Mouse (Mus musculus): ENCODE data around the gene Pip5k1a.
A peak's percentile ranks its signal among the peaks of the same experiment; 100 is the strongest.
"Not testable (repeated sequence)": the region's sequence is repeated elsewhere in the genome, so short reads cannot be mapped to it uniquely, and the experiment has no call there.

The Pip5k1a gene

DNA sequence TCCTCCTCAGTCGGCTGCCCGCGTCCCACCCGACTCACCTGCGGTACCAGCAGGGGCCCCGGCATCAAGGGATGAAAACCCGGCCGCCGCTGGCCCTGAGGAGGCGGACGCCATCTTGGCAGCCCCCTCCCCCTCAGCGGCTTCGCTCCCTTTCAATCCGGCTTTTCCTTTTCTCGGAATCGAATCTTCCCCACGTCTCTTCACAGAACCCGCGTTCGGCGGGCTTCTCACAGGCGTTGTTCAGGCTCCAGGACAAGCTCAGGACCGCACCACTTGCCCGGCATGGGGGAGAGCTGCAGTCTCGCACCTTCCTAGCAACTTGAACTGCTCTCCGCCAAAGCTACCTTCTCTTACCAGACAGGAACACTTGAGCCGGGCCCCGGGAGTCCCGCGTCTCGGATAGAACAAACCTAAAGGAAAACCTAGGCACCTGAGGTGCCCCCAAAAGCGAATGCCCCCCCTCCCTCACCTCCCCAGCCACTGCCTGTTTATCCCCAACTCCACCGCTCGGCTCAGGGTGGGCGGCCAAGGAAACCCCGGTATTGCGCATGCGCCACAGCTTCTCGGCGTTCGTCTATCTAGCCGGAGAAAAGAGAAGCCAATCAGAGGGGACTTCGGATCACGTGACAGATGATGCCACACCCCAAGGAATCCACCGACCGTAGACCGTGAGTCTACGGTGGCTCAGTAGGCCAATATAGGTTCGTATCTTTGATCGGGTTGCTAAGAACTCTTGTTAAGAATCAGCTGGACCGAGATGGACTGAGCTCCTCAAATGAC is at the start of gene Pip5k1a:
TSS of gene Pip5k1a (minus strand) at position 593 of the 780 bp plus-strand sequence.
- peak; percentile 98 for DNase-seq (ENCODE audit: low read depth)

GRCm38 (mm10) chr3:95153874-95154273 is 47.1 kb upstream of the Pip5k1a start:
- DNase-seq (ENCODE audit: low read depth), result peak; percentile 66

DNA sequence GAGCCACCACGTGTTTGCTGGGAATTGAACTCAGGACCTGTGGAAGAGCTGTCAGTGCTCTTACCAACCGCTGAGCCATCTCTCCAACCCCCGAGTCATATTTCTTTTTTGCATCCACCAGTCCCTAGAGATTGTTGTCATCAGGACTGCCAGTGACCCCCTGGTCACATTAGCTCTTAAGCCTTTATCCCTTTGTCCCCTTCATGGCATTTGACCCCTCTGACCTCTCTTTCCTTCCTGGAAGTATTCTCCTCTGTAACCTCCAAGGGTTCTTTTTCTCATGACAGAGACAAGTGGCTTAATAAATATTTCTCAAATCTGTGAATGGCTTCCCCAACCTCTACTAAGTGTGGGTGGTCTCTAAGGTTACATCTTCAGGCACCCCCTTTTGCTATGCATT is 41.2 kb upstream of the Pip5k1a start:
- DNase-seq (ENCODE audit: low read depth), result no peak

DNA sequence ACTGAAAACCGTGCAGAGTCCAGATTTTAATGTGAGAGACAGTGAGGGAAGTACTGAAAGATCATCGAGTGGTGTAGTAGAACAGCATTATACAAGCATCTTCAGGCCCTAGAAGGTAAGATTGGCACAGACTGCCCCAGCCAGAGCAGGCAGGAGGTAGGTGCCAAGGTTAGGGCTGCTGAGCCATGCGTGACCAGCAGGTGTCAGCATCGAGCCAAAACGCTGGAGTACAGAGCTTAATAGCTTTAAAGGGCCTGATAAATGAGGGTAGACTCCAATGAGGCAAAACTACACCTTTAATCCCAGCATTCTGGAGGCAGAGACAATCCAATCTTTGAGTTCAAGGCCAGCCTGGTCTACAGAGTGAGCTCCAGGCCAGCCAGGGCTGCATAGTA is 35.9 kb upstream of the Pip5k1a start:
- peak; percentile 85 for DNase-seq (ENCODE audit: low read depth)

GRCm38 (mm10) chr3:95141952-95142616 is 35.4 kb upstream of the Pip5k1a start, which contains the start of gene Tnfaip8l2:
TSS of gene Tnfaip8l2 (minus strand) at chr3:95142360.
- DNase-seq (ENCODE audit: low read depth), result no peak

GRCm38 (mm10) chr3:95141474-95141873 is 34.7 kb upstream of the Pip5k1a start:
- no peak for DNase-seq (ENCODE audit: low read depth)

DNA sequence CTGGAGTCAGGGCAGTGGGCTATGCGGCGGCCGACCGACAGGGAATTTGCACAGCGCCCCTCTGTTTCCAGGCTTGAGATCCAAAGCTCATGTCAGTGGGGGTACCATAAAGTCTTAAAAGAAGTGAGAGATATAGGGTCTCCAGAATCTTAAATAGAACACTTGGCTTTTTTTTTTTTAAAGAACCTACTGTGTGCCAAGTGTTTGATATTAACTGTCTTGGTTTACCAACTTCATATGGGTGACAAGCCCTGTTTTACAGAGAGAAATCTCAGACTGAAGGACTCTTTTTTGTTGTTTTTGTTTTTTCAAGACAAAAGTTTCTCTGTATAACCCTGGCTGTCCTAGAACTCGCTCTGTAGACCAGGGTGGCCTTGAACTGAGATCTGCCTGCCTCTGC is 34.1 kb upstream of the Pip5k1a start:
- no peak for DNase-seq (ENCODE audit: low read depth)

DNA sequence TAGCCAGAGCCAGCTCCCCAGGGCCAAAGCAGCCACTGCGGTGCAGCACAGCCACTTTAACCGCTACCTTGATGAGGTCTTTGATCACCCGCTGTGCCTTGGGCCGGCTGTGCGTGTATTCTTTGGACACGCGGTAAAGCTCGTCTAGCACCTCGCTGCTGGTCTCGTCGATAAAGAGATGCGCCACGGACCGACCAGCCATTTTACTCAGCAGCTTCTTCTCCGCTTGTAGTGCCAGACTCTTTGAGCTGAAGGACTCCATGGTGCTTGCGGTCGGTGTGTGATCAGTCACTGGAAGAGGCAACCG is 33.5 kb upstream of the Pip5k1a start:
- DNase-seq (ENCODE audit: low read depth), result no peak

GRCm38 (mm10) chr3:95139586-95140288 is 33.0 kb upstream of the Pip5k1a start:
- DNase-seq (ENCODE audit: low read depth), result no peak

GRCm38 (mm10) chr3:95136336-95136735 is 29.6 kb upstream of the Pip5k1a start:
- no peak for DNase-seq (ENCODE audit: low read depth)

DNA sequence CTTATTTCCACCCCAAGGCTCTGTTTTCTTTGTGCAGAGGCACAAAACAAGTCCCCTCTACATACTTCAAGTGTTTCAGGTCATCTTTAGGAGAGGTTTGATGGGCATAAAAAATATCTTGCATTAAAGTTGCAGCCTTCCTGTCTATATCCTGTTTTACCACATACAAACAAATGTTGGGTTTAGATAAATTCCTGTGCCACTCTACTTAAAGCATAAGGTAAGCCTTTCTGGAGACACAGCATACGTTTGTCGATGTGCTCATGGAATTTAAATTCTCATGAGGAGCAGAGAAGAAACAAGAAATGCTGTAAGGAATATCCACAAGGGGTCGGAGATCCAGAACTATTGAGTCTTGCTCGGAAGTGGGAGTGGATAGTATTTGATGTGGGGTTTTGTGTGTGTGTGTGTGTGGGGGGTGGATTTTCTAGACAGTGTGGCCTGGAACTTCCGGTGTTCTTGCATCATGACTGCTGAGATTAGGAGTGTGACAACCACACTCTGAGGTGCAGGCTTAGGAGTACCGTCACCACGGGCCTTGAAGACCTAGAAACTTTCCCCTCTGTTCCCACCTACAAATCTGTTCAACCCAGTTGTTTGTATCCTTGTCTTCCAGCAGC is 28.8 kb upstream of the Pip5k1a start:
- no peak for DNase-seq (ENCODE audit: low read depth)

DNA sequence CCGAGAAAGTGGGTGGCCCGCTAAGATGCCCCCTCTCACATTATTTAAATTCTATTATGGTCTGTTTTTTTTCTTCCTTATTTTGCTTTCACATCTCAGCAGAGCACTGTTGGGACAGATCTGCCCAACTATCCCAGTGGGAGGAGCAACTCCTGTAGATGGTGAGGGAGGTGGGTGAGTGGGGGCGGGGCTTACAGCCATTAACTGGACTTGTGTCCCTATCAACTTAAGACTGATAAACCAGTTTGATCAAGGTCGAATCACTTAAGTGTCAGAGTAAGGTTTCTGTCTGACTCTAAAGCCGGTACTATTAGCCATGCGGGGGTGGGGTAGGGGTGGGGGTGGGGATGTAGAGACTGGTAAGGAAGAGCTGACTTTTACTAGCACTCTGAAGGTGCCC is 28.3 kb upstream of the Pip5k1a start:
- DNase-seq (ENCODE audit: low read depth), result no peak

- not testable (repeated sequence) for DNase-seq (ENCODE audit: low read depth)
Observed at GRCm38 (mm10) chr3:95134133-95134532, 27.4 kb upstream of the Pip5k1a start.

DNA sequence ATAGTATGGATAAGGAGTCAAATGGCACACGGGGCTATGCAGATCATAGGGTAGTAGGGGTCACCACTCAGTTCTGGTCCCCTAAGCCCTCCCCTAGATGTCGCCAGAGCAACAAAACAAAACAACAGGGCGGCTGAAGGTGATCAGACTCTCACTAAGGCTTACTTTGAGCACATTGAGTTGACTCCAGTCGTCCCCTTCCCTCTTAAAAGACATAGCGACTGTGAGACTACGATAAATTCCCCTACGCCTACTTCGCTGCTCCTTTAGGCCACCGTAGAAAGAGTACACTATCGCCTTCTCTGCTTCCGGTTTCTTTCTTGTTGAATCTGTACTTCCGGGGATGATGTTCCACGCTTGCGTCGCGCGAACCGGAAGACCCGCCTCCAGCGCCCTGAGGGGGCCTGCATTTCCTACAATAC is 27.0 kb upstream of the Pip5k1a start, which contains the start of the genes Scnm1 and Lysmd1:
TSS of gene Scnm1 (minus strand) at position 332 of the 422 bp plus-strand sequence.
TSS of gene Lysmd1 (plus strand) at position 409 of the 422 bp plus-strand sequence.
- peak; percentile 90 for DNase-seq (ENCODE audit: low read depth)

- DNase-seq (ENCODE audit: low read depth), result no peak
Observed at GRCm38 (mm10) chr3:95133176-95133575, 26.4 kb upstream of the Pip5k1a start.

DNA sequence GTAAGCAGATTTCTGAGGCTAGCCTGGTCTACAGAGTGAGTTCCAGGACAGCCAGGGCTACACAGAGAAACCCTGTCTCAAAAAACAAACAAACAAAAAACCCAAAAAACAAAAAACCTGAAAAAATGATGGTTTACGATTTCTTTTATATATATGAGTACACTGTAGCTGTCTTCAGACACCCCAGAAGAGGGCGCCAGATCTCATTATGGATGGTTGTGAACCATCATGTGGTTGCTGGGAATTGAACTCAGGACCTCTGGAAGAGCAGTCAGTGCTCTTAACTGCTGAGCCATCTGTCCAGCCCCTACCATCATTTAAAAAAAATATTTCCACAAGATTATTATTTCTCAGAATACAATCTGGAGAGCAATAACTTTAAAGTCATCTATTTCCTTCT is 25.7 kb upstream of the Pip5k1a start:
- DNase-seq (ENCODE audit: low read depth), result not testable (repeated sequence)

DNA sequence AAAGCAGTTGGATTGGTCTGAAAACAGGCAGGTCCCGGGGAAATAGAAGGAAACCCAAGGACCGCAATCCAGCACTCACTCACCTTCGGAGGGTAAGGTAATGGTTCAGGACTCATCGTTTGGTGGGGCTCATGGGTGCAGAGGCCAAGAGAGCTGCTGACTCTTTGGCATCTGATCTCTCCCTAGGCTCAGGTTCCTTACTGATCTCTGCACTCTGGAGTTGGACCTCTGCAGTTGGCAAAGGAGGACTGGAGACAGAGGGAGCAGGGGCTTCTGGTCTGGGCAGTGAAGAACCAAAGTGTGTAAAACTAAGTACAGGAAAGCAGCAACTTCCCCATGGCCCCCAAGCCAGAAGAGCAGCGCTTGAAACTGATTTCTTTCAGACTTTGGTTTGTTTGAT is 23.4 kb upstream of the Pip5k1a start:
- no peak for DNase-seq (ENCODE audit: low read depth)

DNA sequence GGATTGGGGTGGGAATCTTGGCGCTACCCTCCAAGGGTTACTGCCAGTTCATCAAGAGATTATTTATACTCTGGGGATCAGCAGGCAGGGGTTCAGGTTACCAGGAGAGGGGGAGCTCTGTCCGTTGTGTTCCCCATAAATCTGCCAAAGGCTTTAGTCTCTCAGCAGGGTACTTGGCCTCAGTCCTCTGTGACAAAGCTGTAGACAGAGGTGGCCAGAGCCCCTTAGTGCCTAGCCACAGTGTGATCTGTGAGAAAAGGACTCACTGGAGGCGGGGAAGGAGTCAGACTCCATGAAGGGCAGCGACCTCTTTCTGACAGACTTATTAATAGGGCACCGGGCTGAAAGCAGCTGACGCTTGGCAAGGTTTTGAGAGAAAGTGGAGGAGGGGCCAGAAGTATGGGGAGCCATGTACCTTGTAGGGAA is 22.5 kb upstream of the Pip5k1a start:
- DNase-seq (ENCODE audit: low read depth), result no peak

- DNase-seq (ENCODE audit: low read depth), result no peak
Observed at GRCm38 (mm10) chr3:95124972-95125371, 18.2 kb upstream of the Pip5k1a start.

- no peak for DNase-seq (ENCODE audit: low read depth)
Observed at GRCm38 (mm10) chr3:95124246-95124645, 17.5 kb upstream of the Pip5k1a start, which contains the start of gene Tmod4. TSS of gene Tmod4 (plus strand) at chr3:95124476.

DNA sequence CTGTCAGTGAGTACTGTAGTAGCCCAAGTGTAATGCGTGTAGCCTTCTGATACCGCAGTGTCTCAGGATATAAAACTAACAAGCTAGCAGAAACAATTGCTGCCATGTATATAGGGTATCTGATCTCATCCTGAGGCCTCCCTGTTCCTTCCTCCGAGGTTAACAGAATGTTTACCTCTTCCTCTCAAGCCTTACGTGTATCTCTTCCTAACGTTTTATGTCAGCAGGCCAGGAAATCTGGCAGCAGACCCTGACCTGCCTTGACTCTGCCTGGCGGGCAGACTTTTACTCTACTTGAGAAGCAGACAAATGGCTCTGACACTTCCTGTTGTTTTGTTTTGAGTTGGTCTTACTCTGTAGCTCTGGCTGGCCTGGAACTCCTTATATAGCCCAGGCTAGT is 14.8 kb upstream of the Pip5k1a start:
- no peak for DNase-seq (ENCODE audit: low read depth)

- no peak for DNase-seq (ENCODE audit: low read depth)
Observed at GRCm38 (mm10) chr3:95117751-95118150, 11.0 kb upstream of the Pip5k1a start.
